Mouse (Mus musculus) midbrain, embryonic 13.5 days (tissue): ENCODE measurements around the gene Esyt1. TPM values are rescaled to one million over a fixed set of nuclear protein-coding genes. Genes with fewer than 3 reads are reported as not detected.
A peak's percentile ranks its signal among the peaks of the same experiment; 100 is the strongest.
"Not testable (repeated sequence)": the region's sequence is repeated elsewhere in the genome, so short reads cannot be mapped to it uniquely, and the experiment has no call there.

Experiments
- ATAC-seq: fragments of 200-750 bp; cut with Nextera tagmentation; 2 replicates; pipeline ENCODE4 v1.8.0; 2017; ENCODE audit warnings: mild to moderate bottlenecking, moderate TSS enrichment, moderate library complexity
- H3K27ac ChIP-seq: fragments of 300-500 bp; sonication (generic); 2 replicates; pipeline ENCODE4 v1.5.1; 2015; ENCODE audit warnings: inconsistent platforms, mild to moderate bottlenecking, moderate library complexity
- H3K27me3 ChIP-seq: fragments of 300-500 bp; sonication (generic); 2 replicates; pipeline ENCODE4 v1.6.1; 2015; ENCODE audit warnings: mild to moderate bottlenecking, inconsistent platforms
- H3K36me3 ChIP-seq: fragments of 300-500 bp; sonication (generic); 2 replicates; pipeline ENCODE4 v1.6.1; 2015; ENCODE audit warnings: mild to moderate bottlenecking, inconsistent platforms
- H3K4me1 ChIP-seq: fragments of 300-500 bp; sonication (generic); replicated peaks from 2 replicates; pipeline ENCODE4 v1.6.1; 2015; ENCODE audit warnings: inconsistent platforms
- H3K4me2 ChIP-seq: fragments of 300-500 bp; sonication (generic); replicated peaks from 2 replicates; pipeline ENCODE4 v1.6.1; 2015; ENCODE audit warnings: moderate library complexity, mild to moderate bottlenecking, inconsistent platforms
- H3K4me3 ChIP-seq: fragments of 300-500 bp; sonication (generic); replicated peaks from 2 replicates; pipeline ENCODE4 v1.5.1; 2015; ENCODE audit warnings: mild to moderate bottlenecking, inconsistent platforms
- H3K9ac ChIP-seq: fragments of 300-500 bp; sonication (generic); replicated peaks from 2 replicates; pipeline ENCODE4 v1.6.1; 2015; ENCODE audit warnings: mild to moderate bottlenecking, inconsistent platforms
- H3K9me3 ChIP-seq: fragments of 300-500 bp; sonication (generic); 2 replicates; pipeline ENCODE4 v1.6.1; 2016; ENCODE audit warnings: mild to moderate bottlenecking, inconsistent platforms
- WGBS: fragments of 180-500 bp; shearing (Covaris S2); methylation state at CpG from one replicate; pipeline ENCODE4 v1.1.7; 2015; 5-methylcytosine and 5-hydroxymethylcytosine counted together
- polyA plus RNA-seq: library from polyadenylated mRNA; unstranded; fragments of >200 nt; fragmentation: Nextera tagmentation; extraction: Ambion mirVana; gene quantifications from 2 replicates; pipeline ENCODE4 v1.2.1, GENCODE M21; 2015

Esyt1 gene
- 11.6 and 13.7 TPM in 2 replicates for polyA plus RNA-seq

GRCm38 (mm10) chr10:128525671-128526308 lies at the start of gene Esyt1:
Esyt1 (minus strand) TSS chr10:128525871.
- peaks cover 36% of the 10 kb centered on the region for H3K27me3 ChIP-seq
- WGBS, result under 1% methylated on average over 37 of the region's 37 CpGs
- ATAC-seq, result peak; percentile 94
- peak within 1 kb of the TSS; percentile 69 for H3K4me3 ChIP-seq
- H3K4me2 ChIP-seq, result peak within 1 kb of the TSS; percentile 100
- peak within 1 kb of the TSS; percentile 44 for H3K27ac ChIP-seq
- H3K36me3 ChIP-seq, result peaks cover 2% of the 10 kb centered on the region; the same call in 1 of the 2 replicates
- peak within 1 kb of the TSS; percentile 74 for H3K9ac ChIP-seq
- H3K4me1 ChIP-seq, result peaks cover 27% of the 10 kb centered on the region
- no peaks in the 10 kb centered on the region for H3K9me3 ChIP-seq

DNA sequence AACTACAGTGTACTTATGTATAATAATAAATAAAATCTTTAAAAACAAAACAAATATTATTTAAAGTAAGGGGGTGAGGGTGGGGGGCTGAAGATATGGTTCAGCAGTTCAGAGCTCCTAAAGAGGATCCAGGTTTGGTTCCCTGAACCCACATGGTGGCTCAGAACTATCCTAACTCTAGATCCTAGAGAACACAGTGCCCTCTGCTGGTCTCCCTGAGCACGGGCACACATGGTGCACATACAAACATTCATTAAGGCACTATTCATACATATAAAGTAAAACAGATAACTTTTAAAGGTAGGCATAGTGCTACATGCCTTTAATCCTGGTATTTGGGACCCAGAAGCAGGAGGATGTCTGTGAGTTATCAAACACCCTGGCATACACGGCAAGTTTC lies 49.4 kb upstream of the Esyt1 start:
- no peak overlapping the region for H3K9ac ChIP-seq
- H3K9me3 ChIP-seq, result no peaks in the 10 kb centered on the region
- no peak for ATAC-seq
- no peak overlapping the region for H3K27ac ChIP-seq
- H3K36me3 ChIP-seq, result no peaks in the 10 kb centered on the region
- no peak overlapping the region for H3K4me2 ChIP-seq
- no peak overlapping the region for H3K4me3 ChIP-seq
- no peaks in the 10 kb centered on the region for H3K27me3 ChIP-seq
- WGBS, result 98% methylated on average over 2 of the region's 2 CpGs
- H3K4me1 ChIP-seq, result no peaks in the 10 kb centered on the region

GRCm38 (mm10) chr10:128565788-128566531 lies 40.3 kb upstream of the Esyt1 start, which contains the start of gene Pa2g4:
Pa2g4 (minus strand) TSS chr10:128565987.
- Histone ChIP-seq H3K9ac (peak within 1 kb of the TSS; percentile 95), H3K4me3 (peak within 1 kb of the TSS; percentile 95), H3K4me2 (peak within 1 kb of the TSS; percentile 97), H3K4me1 (peaks cover 26% of the 10 kb centered on the region), H3K36me3 (peaks cover 24% of the 10 kb centered on the region), H3K27me3 (no peaks in the 10 kb centered on the region), H3K9me3 (no peaks in the 10 kb centered on the region), H3K27ac (peak within 1 kb of the TSS; percentile 90)
- under 1% methylated on average over 58 of the region's 58 CpGs for WGBS
- peak; percentile 100 for ATAC-seq

DNA sequence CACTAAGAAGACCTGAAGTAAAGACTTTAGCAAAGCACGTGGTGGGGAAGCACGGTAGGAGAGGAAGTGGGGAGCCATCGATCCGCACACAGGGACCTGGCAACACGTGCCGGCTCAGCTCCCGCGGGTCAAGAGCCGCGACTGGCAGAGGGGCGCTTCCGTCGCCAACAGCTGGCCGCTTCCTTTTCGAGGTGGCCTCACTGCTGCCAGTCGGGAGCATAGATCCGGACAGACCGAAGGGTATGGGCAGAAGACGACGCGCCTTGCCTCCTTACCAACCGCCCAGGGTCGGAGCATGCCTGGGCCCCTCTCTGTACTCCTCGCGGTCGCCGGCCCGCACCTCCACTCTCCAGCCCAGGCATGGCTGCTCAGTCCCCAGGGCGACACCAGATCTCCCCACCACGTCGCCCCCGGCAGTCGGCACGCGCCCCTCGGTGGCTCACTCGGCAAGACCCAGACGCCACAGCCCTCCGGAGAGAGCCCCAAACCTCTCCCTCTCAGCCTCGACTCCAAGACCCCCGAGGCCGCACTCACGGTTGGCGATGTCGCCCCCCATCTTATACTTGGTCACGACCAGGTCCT lies 39.6 kb upstream of the Esyt1 start:
- 1% methylated on average over 46 of the region's 46 CpGs for WGBS
- Histone ChIP-seq H3K36me3 (peaks cover 31% of the 10 kb centered on the region), H3K4me3 (peak overlapping the region; percentile 95), H3K9me3 (no peaks in the 10 kb centered on the region), H3K27ac (peak overlapping the region; percentile 90), H3K4me1 (peaks cover 26% of the 10 kb centered on the region), H3K27me3 (no peaks in the 10 kb centered on the region), H3K4me2 (peak overlapping the region; percentile 97), H3K9ac (peak overlapping the region; percentile 95)
- ATAC-seq, result peak; percentile 57

DNA sequence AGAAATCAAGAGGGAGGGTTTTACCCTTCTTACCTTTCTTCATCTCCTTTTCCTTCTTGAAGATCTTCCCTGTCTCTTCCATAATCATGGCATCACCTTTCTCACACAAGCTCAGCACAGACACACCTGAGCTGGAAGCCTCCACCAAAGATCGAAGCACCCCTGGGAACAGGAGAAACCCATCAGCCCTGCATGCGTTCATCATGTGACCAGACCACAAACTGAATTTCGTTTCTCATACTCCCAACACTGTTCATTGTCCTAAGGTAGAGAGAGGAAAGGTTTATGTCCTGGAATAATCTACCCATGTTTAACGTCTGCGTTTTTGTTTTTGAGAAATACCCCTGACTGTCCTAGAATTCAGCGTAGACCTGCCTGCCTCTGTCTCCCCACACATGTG lies 37.9 kb upstream of the Esyt1 start:
- H3K36me3 ChIP-seq, result peaks cover 48% of the 10 kb centered on the region
- no peak overlapping the region for H3K4me3 ChIP-seq
- peaks cover 26% of the 10 kb centered on the region for H3K4me1 ChIP-seq
- 96% methylated on average over 6 of the region's 6 CpGs for WGBS
- no peak overlapping the region for H3K27ac ChIP-seq
- ATAC-seq, result no peak
- peak overlapping the region; percentile 97; the same call in 1 of the 2 replicates for H3K4me2 ChIP-seq
- H3K27me3 ChIP-seq, result no peaks in the 10 kb centered on the region
- H3K9me3 ChIP-seq, result no peaks in the 10 kb centered on the region
- peak overlapping the region; percentile 21; the same call in 1 of the 2 replicates for H3K9ac ChIP-seq

DNA sequence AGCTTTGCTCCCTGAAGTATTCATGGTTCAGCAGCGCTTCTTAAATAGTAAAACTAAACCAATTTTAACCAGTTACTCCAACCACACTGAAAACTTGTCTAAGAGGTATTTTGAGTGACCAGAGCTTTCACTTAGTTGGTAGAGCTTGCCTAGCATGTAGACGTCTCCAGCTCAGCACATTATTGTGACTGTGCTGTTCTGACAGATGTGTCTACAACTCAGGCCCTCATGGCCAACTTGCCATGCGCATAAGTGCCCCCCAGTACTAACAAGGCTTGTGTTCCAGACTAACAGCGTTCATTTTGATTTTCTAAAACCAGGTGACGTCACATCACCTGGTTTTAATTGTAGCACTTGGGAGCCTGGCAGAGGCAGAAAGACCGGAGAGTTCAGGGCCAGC lies 31.3 kb upstream of the Esyt1 start:
- Histone ChIP-seq H3K4me2 (no peak overlapping the region), H3K4me1 (no peaks in the 10 kb centered on the region), H3K36me3 (peaks cover 51% of the 10 kb centered on the region), H3K27ac (no peak overlapping the region), H3K4me3 (no peak overlapping the region), H3K9ac (no peak overlapping the region), H3K9me3 (no peaks in the 10 kb centered on the region), H3K27me3 (no peaks in the 10 kb centered on the region)
- 86% methylated on average over 6 of the region's 6 CpGs for WGBS
- ATAC-seq, result no peak

DNA sequence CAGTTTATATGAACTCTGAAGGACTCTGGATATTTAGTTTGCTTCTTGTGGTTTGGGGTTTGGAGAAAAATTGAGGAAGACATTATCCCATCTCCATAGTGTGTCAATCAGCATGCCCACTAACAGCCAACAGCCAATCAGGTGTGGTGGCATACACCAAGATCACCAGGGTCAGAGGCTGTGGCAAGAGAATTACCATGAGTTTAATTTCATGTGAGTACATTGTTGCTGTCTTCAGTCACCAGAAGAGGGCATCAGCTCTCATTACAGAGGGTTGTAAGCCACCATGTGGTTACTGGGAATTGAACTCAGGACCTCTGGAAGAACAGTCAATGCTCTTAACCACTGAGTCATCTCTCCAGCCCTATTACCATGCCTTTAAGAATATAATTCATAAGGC lies 30.6 kb upstream of the Esyt1 start:
- Histone ChIP-seq H3K9me3 (no peaks in the 10 kb centered on the region), H3K9ac (no peak overlapping the region), H3K4me1 (no peaks in the 10 kb centered on the region), H3K4me2 (no peak overlapping the region), H3K36me3 (peaks cover 44% of the 10 kb centered on the region), H3K27me3 (no peaks in the 10 kb centered on the region), H3K27ac (no peak overlapping the region), H3K4me3 (no peak overlapping the region)
- no peak for ATAC-seq

GRCm38 (mm10) chr10:128555567-128555966 lies 29.9 kb upstream of the Esyt1 start:
- ATAC-seq, H3K4me2 ChIP-seq, H3K4me3 ChIP-seq, H3K27ac ChIP-seq, H3K4me1 ChIP-seq, H3K9ac ChIP-seq, H3K9me3 ChIP-seq, H3K27me3 ChIP-seq: not testable (repeated sequence)
- H3K36me3 ChIP-seq, result peaks cover 37% of the 10 kb centered on the region
- 94% methylated on average over 1 of the region's 1 CpGs for WGBS

- H3K9me3 ChIP-seq, H3K4me3 ChIP-seq, H3K9ac ChIP-seq, ATAC-seq, H3K27me3 ChIP-seq, H3K4me2 ChIP-seq, H3K36me3 ChIP-seq, H3K27ac ChIP-seq: not testable (repeated sequence)
- 92% methylated on average over 11 of the region's 11 CpGs for WGBS
- peaks cover 16% of the 10 kb centered on the region for H3K4me1 ChIP-seq
These were observed 24.6 kb upstream of the Esyt1 start for GRCm38 (mm10) chr10:128550144-128550823.

DNA sequence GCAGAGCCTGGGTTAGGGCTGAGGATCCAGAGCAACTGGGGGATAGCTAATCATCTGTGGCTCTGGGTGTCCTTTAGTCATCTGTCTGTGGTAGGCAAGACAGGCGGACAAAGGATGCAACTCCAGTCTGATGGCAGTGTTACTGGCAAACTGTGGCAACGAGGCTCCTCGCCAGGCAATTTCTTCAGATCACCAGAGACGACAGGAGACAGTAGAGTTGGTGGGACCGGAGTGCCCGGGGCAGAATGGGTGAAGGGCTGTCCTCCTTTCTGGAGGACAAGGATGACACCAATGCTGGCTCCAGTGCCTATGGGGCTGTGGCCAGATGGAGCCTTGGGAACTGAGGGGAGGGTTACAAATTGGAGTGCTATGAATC lies 24.0 kb upstream of the Esyt1 start:
- H3K9me3 ChIP-seq, ATAC-seq, H3K9ac ChIP-seq, H3K27me3 ChIP-seq: not testable (repeated sequence)
- 77% methylated on average over 6 of the region's 6 CpGs for WGBS
- Histone ChIP-seq H3K4me2 (peak overlapping the region; percentile 78), H3K4me3 (peak overlapping the region; percentile 85; the same call in 1 of the 2 replicates), H3K27ac (peak overlapping the region; percentile 96), H3K36me3 (peaks cover 11% of the 10 kb centered on the region), H3K4me1 (peaks cover 16% of the 10 kb centered on the region)

DNA sequence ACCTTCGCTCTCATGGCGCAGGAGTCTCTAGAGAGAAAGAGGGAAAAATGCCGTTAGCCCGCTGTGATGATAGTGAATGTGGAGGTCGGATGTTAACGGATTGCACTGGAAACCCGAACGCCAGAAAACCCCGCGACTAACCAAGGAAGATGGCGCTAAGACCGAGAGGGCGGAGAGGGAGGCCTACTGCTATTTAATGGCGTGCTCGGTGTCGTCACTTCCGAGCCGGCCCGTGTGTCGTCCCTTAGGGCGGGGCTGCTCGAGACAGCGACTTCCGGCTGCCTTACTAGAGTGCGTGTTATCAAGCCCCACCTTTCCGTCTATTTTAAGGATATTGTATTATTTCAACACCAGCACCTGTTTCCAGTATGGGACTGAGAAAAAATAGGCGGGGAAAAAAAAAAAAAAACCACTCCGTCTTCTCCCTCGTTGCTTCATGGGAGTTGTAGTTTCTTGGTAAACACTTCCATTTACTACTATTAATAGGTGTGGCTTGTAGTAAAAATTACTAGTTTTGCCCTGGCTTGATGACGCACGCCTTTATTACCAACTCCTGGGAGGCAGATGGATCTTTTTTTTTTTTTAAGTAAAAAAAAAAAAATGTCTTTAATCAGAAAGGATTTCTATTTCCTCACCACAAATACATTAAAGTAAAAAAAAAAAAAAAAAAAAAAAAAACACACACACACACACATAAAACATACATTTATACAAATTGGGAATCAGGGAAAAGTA lies 23.4 kb upstream of the Esyt1 start, which contains the start of gene Rpl41:
TSS of gene Rpl41 (minus strand) at position 359 of the 735 bp plus-strand sequence.
- Histone ChIP-seq H3K4me1 (peaks cover 16% of the 10 kb centered on the region), H3K4me3 (peak within 1 kb of the TSS; percentile 85)
- WGBS, result under 1% methylated on average over 31 of the region's 31 CpGs

More for the DNA sequence above, 23.4 kb upstream of the Esyt1 start, which contains the start of gene Rpl41:
- Histone ChIP-seq H3K9ac (peak within 1 kb of the TSS; percentile 95), H3K4me2 (peak within 1 kb of the TSS; percentile 78), H3K27me3 (no peaks in the 10 kb centered on the region), H3K36me3 (peaks cover 17% of the 10 kb centered on the region), H3K27ac (peak within 1 kb of the TSS; percentile 96), H3K9me3 (no peaks in the 10 kb centered on the region)
- peak; percentile 92 for ATAC-seq
